Mouse (Mus musculus) erythroblast, embryonic 14.5 days (primary cell): ENCODE measurements around the gene Sash3.

Experiments used
- GATA1 ChIP-seq: IDR thresholded peaks from 2 replicates; pipeline ENCODE4 v1.6.1; 2012; ENCODE audit warnings: low read length, inconsistent platforms, mixed read lengths
- TAL1 ChIP-seq: IDR thresholded peaks from 3 replicates; pipeline ENCODE4 v1.6.1; 2012; ENCODE audit warnings: low read length, inconsistent platforms, mixed read lengths

- no peak for TF ChIP-seq TAL1
- TF ChIP-seq GATA1, result no peak
Observed at GRCm38 (mm10) chrX:48208519-48209185, 62.4 kb downstream of the Sash3 start, which contains the start of gene Zdhhc9.
